Mouse (Mus musculus): ENCODE measurements at regions not wholly inside any gene's neighbourhood (a gene's known extent, or its start where the extent isn't known, plus 50 kb on each side); places are given as distances from the start of the nearest gene placed in this dataset.

DNA sequence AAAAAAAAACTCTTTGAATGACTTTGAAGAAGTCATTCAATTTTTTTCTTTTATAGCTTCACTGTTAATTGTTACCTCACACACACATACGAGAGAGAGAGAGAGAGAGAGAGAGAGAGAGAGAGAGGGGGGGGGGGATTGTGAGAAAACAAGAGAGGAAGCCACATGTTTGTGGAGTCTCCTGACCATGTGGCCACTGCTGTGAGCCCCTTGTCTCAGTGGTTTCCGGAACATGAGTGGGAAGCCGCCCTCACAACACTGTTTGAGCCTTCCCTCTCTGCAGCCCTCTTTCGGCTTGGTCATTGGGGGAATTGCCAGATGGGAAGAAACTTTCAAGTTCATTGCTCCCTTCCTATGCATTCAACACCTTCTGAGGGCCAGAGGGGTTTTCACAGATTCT is 656.3 kb downstream of the Kcnj2 start:
- H3K27ac ChIP-seq = no peak overlapping the region
- no peaks in the 10 kb centered on the region for H3K36me3 ChIP-seq
- H3K4me3 ChIP-seq (replicated peaks) = no peak overlapping the region
- H3K4me1 ChIP-seq (replicated peaks) = peaks cover 4% of the 10 kb centered on the region; the same call in 1 of the 2 replicates
- H3K9ac ChIP-seq (replicated peaks) = no peak overlapping the region
- no peak overlapping the region for H3K4me2 ChIP-seq
- H3K9me3 ChIP-seq = no peaks in the 10 kb centered on the region
- no peak for ATAC-seq (ENCODE audit: insufficient number of reproducible peaks, insufficient read depth, low FRiP score, low TSS enrichment, low read depth)
- H3K27me3 ChIP-seq = no peaks in the 10 kb centered on the region
- WGBS = 51% methylated on average over 4 of the region's 4 CpGs

- H3K36me3 ChIP-seq = no peaks in the 10 kb centered on the region
- no peak overlapping the region for H3K4me2 ChIP-seq
- WGBS = 53% methylated on average over 4 of the region's 4 CpGs
- H3K9me3 ChIP-seq = no peaks in the 10 kb centered on the region
- no peaks in the 10 kb centered on the region for H3K27me3 ChIP-seq
- no peak overlapping the region for H3K27ac ChIP-seq
- H3K4me3 ChIP-seq (replicated peaks) = no peak overlapping the region
- ATAC-seq (ENCODE audit: insufficient number of reproducible peaks, insufficient read depth, low FRiP score, low TSS enrichment, low read depth) = no peak
- H3K4me1 ChIP-seq (replicated peaks) = peaks cover 6% of the 10 kb centered on the region
- H3K9ac ChIP-seq (replicated peaks) = no peak overlapping the region
These were observed 662.2 kb downstream of the Kcnj2 start for GRCm38 (mm10) chr11:111728148-111728547.

GRCm38 (mm10) chr11:111732096-111732495 is 666.1 kb downstream of the Kcnj2 start:
- Histone ChIP-seq H3K36me3 (no peaks in the 10 kb centered on the region), H3K9me3 (no peaks in the 10 kb centered on the region), H3K9ac (replicated peaks) (no peak overlapping the region), H3K27ac (0 out of 2 replicates have a peak overlapping the region, but pooled peaks have one; percentile 20), H3K4me3 (replicated peaks) (no peak overlapping the region), H3K4me2 (no peak overlapping the region), H3K4me1 (replicated peaks) (peaks cover 6% of the 10 kb centered on the region), H3K27me3 (no peaks in the 10 kb centered on the region)
- no peak for ATAC-seq (ENCODE audit: insufficient number of reproducible peaks, insufficient read depth, low FRiP score, low TSS enrichment, low read depth)
- WGBS = 21% methylated on average over 8 of the region's 8 CpGs

- Histone ChIP-seq H3K9me3 (no peaks in the 10 kb centered on the region), H3K27ac (no peak overlapping the region), H3K36me3 (no peaks in the 10 kb centered on the region), H3K4me3 (replicated peaks) (no peak overlapping the region), H3K4me2 (no peak overlapping the region), H3K27me3 (no peaks in the 10 kb centered on the region), H3K9ac (replicated peaks) (no peak overlapping the region), H3K4me1 (replicated peaks) (peaks cover 6% of the 10 kb centered on the region)
- ATAC-seq (ENCODE audit: insufficient number of reproducible peaks, insufficient read depth, low FRiP score, low TSS enrichment, low read depth) = no peak
- WGBS = 96% methylated on average over 1 of the region's 1 CpGs
These were observed 669.5 kb downstream of the Kcnj2 start for GRCm38 (mm10) chr11:111735446-111735845.

DNA sequence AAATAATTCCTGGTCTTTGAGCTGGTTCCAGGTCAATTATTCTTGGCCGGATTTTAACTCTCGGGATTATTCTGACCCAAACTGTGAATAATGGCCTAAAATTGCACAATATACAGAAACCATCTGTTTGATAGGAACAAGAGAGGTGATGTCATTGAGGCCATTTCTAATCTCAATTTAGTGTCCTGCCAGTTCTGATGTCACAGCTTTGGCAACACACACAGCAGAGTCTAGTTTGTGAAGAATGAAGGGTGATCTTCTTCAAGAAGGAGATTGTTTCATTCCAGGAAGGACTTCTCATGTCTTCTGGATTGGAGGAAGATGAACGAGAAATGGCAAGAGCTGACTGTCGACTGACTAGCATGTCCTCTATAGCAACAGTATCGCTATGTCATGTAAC is 670.0 kb downstream of the Kcnj2 start:
- Histone ChIP-seq H3K9me3 (no peaks in the 10 kb centered on the region), H3K4me1 (replicated peaks) (peaks cover 6% of the 10 kb centered on the region), H3K36me3 (no peaks in the 10 kb centered on the region), H3K4me3 (replicated peaks) (no peak overlapping the region), H3K27ac (no peak overlapping the region), H3K4me2 (no peak overlapping the region), H3K27me3 (no peaks in the 10 kb centered on the region), H3K9ac (replicated peaks) (no peak overlapping the region)
- WGBS = 93% methylated on average over 5 of the region's 5 CpGs
- no peak for ATAC-seq (ENCODE audit: insufficient number of reproducible peaks, insufficient read depth, low FRiP score, low TSS enrichment, low read depth)

- Histone ChIP-seq H3K9me3 (no peaks in the 10 kb centered on the region), H3K9ac (replicated peaks) (no peak overlapping the region), H3K27ac (no peak overlapping the region), H3K36me3 (no peaks in the 10 kb centered on the region), H3K4me3 (replicated peaks) (no peak overlapping the region), H3K4me2 (no peak overlapping the region), H3K27me3 (no peaks in the 10 kb centered on the region), H3K4me1 (replicated peaks) (peaks cover 27% of the 10 kb centered on the region)
- ATAC-seq (ENCODE audit: insufficient number of reproducible peaks, insufficient read depth, low FRiP score, low TSS enrichment, low read depth) = no peak
- 20% methylated on average over 6 of the region's 6 CpGs for WGBS
These were observed 677.4 kb downstream of the Kcnj2 start for GRCm38 (mm10) chr11:111743356-111743755.

DNA sequence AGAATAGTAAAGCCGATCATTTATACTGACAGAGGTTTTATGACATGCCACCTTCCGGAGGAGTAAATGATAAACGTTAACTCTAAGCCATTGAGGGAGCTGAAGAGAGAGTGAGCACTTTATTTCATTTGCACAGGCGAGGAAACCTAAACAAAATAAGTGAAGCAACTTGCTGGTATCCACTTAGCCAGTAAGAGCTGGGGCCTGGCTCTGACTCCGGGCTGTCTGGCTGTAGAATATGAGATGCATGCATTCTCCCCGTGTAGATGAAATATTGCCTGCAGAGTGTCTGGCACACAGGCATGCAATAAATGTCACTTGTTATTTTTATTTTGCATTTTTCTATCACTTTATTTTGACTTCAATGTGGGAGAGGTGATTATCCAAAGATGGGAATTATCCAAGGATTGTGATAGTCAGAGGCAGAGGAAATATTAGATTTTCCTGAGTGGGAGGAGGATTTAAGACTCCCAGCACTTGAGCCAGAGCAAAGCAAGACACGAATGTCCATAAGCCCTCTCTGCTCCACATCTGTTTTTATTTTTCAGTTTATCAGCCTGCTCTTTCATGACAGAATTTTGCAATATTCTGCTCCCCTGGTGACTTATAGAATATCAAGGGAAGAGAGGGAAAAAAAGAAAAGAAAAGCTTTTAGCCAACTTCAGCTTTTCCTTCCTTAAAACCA is 681.4 kb downstream of the Kcnj2 start:
- no peaks in the 10 kb centered on the region for H3K9me3 ChIP-seq
- H3K27ac ChIP-seq = peak overlapping the region; percentile 37; the same call in 1 of the 2 replicates
- H3K9ac ChIP-seq (replicated peaks) = no peak overlapping the region
- no peaks in the 10 kb centered on the region for H3K27me3 ChIP-seq
- no peak overlapping the region for H3K4me3 ChIP-seq (replicated peaks)
- peaks cover 34% of the 10 kb centered on the region for H3K4me1 ChIP-seq (replicated peaks)
- 36% methylated on average over 7 of the region's 7 CpGs for WGBS
- no peaks in the 10 kb centered on the region for H3K36me3 ChIP-seq
- ATAC-seq (ENCODE audit: insufficient number of reproducible peaks, insufficient read depth, low FRiP score, low TSS enrichment, low read depth) = no peak
- no peak overlapping the region for H3K4me2 ChIP-seq

GRCm38 (mm10) chr11:111747947-111748322 is 682.0 kb downstream of the Kcnj2 start:
- 0 out of 2 replicates have a peak overlapping the region, but pooled peaks have one; percentile 37 for H3K27ac ChIP-seq
- H3K9ac ChIP-seq (replicated peaks) = no peak overlapping the region
- H3K36me3 ChIP-seq = no peaks in the 10 kb centered on the region
- H3K4me3 ChIP-seq (replicated peaks) = no peak overlapping the region
- peaks cover 34% of the 10 kb centered on the region for H3K4me1 ChIP-seq (replicated peaks)
- WGBS = 81% methylated on average over 2 of the region's 2 CpGs
- ATAC-seq (ENCODE audit: insufficient number of reproducible peaks, insufficient read depth, low FRiP score, low TSS enrichment, low read depth) = no peak
- H3K27me3 ChIP-seq = no peaks in the 10 kb centered on the region
- H3K9me3 ChIP-seq = no peaks in the 10 kb centered on the region
- H3K4me2 ChIP-seq = no peak overlapping the region

GRCm38 (mm10) chr11:111748496-111748895 is 682.5 kb downstream of the Kcnj2 start:
- no peak overlapping the region for H3K9ac ChIP-seq (replicated peaks)
- no peaks in the 10 kb centered on the region for H3K9me3 ChIP-seq
- no peak overlapping the region for H3K4me3 ChIP-seq (replicated peaks)
- no peaks in the 10 kb centered on the region for H3K27me3 ChIP-seq
- H3K27ac ChIP-seq = no peak overlapping the region
- H3K36me3 ChIP-seq = no peaks in the 10 kb centered on the region
- H3K4me2 ChIP-seq = no peak overlapping the region
- peaks cover 29% of the 10 kb centered on the region for H3K4me1 ChIP-seq (replicated peaks)
- WGBS = 88% methylated on average over 1 of the region's 1 CpGs
- ATAC-seq (ENCODE audit: insufficient number of reproducible peaks, insufficient read depth, low FRiP score, low TSS enrichment, low read depth) = no peak

DNA sequence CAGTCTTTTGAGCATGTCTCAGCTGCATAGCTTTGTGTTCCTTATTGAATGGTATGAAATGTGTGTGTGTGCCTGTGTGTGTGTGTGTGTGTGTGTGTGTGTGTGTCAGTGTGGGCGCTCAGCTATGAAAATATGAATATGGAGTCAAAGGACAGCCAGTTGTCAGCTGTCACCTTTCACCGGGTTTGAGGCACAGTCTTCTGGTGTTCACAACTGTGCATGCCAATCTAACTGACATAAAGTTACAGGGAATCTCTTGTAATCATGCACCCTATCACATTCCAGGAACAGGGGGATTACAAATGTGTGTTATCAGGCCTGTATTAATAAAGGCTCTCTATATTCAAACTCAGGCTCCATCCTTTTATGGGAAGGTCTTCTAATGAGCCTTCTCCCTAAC is 688.8 kb downstream of the Kcnj2 start:
- ATAC-seq (ENCODE audit: insufficient number of reproducible peaks, insufficient read depth, low FRiP score, low TSS enrichment, low read depth) = no peak
- 75% methylated on average over 2 of the region's 2 CpGs for WGBS
- no peak overlapping the region for H3K4me3 ChIP-seq (replicated peaks)
- no peaks in the 10 kb centered on the region for H3K36me3 ChIP-seq
- H3K9me3 ChIP-seq = no peaks in the 10 kb centered on the region
- no peak overlapping the region for H3K27ac ChIP-seq
- no peak overlapping the region for H3K9ac ChIP-seq (replicated peaks)
- no peaks in the 10 kb centered on the region for H3K27me3 ChIP-seq
- no peak overlapping the region for H3K4me2 ChIP-seq
- H3K4me1 ChIP-seq (replicated peaks) = no peaks in the 10 kb centered on the region

DNA sequence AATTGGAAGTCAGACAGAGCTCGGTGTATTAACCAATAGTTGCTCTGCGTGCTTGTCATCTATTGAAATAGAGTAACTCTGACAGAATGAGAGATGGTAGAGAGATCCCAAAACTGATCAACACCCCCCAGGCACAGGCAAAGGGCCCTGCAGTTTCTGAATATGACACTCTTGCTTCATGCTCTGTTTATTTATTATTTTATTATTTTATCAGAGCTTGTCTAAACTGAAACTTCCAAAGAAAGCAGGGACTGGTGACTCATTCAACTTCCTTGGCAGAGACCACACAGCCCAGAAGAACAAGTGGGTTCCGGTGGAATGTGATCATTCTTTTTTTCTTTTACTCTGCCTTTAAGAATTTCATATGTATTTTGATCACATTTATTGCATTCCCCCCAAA is 697.1 kb downstream of the Kcnj2 start:
- ATAC-seq (ENCODE audit: insufficient number of reproducible peaks, insufficient read depth, low FRiP score, low TSS enrichment, low read depth) = no peak
- Histone ChIP-seq H3K4me2 (no peak overlapping the region), H3K4me3 (replicated peaks) (no peak overlapping the region), H3K9ac (replicated peaks) (no peak overlapping the region), H3K27me3 (no peaks in the 10 kb centered on the region), H3K27ac (no peak overlapping the region), H3K36me3 (no peaks in the 10 kb centered on the region), H3K9me3 (no peaks in the 10 kb centered on the region), H3K4me1 (replicated peaks) (no peaks in the 10 kb centered on the region)
- 70% methylated on average over 3 of the region's 3 CpGs for WGBS

DNA sequence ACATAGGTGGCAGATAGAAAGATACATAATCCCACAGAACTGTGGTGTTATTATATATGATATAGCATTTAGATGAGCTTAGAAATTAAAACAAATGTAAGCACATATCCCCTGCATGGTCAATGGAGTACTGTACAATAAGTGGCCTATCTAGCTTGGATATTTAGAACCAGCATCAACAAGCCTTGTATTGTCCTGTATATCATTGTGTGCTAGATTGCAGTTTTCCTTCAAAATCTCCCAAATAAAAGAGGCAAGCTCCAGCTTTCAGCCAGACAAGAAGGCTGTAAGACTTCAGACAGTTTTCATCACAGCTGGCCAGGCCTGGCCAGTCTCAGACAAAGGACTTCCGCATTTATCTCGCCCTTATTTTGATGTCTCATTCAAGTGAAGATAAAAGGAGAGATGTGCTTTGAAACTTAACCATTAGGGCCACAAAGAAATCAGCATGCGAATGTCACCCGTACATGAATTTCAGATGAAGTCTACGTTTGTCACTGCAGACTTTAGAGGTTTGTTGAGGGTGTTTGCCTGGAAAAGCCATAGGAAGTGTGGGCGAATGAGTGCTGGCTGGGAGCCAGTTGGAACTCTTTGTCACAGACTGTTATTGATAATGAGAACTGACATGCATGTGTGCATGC is 700.5 kb downstream of the Kcnj2 start:
- H3K4me2 ChIP-seq = no peak overlapping the region

More for the DNA sequence above, 700.5 kb downstream of the Kcnj2 start:
- WGBS = 84% methylated on average over 6 of the region's 6 CpGs
- no peaks in the 10 kb centered on the region for H3K27me3 ChIP-seq
- no peaks in the 10 kb centered on the region for H3K9me3 ChIP-seq
- H3K27ac ChIP-seq = no peak overlapping the region
- H3K4me3 ChIP-seq (replicated peaks) = no peak overlapping the region
- H3K36me3 ChIP-seq = no peaks in the 10 kb centered on the region
- no peak for ATAC-seq (ENCODE audit: insufficient number of reproducible peaks, insufficient read depth, low FRiP score, low TSS enrichment, low read depth)
- H3K9ac ChIP-seq (replicated peaks) = no peak overlapping the region
- H3K4me1 ChIP-seq (replicated peaks) = no peaks in the 10 kb centered on the region

All from limb, embryonic 12.5 days (tissue).